Mouse (Mus musculus) lung, adult 18-20 months (tissue): ENCODE data around the gene Tbc1d9b.

Experiments used
- DNase-seq, 2 experiments: peaks; one replicate each; pipeline ENCODE4 v3.0.0; 2022; ENCODE audit warnings: mixed read lengths in 2 of 2

Tbc1d9b gene

DNA sequence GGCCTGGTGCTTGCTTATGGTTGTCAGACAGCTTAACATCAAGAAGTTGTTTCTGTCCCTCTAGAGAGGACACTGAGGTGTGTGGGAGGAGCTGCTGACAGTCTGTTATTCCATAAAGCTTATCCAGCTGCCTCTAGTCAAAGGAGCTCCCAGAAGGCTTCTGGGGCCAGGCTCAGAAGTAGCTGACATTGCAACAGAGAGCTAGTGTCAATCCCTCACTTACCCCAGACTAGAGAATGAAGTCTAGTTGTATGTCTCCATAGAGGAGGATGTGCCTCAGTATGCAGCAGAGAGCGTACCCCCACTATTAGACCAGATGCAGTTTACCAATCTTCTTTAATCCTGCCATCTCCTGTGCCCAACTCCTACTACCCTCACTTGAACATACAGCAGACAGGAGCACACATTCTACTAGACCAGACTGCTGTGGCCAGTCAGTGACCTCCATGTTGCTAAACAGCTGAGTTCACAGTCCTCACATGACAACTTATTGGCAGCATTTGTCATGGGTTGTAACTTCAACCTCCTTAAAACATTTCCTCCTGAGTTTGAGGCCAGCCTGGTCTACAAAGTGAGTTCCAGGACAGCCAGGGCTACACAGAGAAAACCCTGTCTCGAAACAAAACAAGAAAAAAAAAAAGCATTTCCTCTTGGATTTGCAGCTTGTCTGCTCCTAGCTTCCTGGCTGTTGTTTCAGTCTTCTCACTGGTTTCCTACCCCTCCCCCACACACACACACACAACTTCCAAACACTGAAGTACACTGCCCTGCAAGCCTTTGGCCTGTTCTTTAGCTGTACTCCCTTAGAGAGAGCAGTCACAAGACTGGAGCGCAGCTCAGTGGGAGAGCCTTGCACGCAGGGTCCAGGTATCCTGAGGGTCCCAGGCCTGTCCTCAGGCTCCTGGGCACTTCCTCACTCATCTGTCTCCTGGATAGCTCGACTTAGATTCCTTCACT lies 47.6 kb downstream of the Tbc1d9b start:
- no peak for DNase-seq

- DNase-seq: no peak
These were observed 49.5 kb downstream of the Tbc1d9b start for GRCm38 (mm10) chr11:50180478-50181231.

- no peak for DNase-seq
These were observed 51.5 kb downstream of the Tbc1d9b start for GRCm38 (mm10) chr11:50182702-50183101.

- DNase-seq: no peak
These were observed 53.6 kb downstream of the Tbc1d9b start for GRCm38 (mm10) chr11:50184788-50185187.

GRCm38 (mm10) chr11:50188682-50189081 lies 57.5 kb downstream of the Tbc1d9b start:
- DNase-seq: no peak

DNA sequence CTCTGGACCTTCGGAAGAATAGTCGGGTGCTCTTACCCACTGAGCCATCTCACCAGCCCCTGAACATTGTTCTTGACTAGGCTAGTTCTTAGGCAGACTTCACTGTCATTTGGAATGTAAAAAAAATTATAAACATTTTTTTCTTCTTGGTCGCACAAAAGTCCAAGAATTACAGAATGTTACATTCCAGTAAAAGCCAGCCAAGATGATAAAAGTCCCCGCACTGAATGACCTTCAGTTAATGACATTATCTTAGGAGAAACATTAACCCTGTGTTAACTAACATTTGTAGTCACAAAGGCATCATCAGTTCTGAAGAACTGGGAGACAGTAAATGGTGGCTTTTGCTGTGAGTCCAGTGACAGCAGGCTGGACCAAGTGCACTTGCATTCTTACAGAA lies 59.2 kb downstream of the Tbc1d9b start:
- DNase-seq: no peak

GRCm38 (mm10) chr11:50192278-50192677 lies 61.1 kb downstream of the Tbc1d9b start:
- no peak for DNase-seq

- DNase-seq: no peak
These were observed 62.9 kb downstream of the Tbc1d9b start for GRCm38 (mm10) chr11:50194070-50194469.

- DNase-seq: no peak
These were observed 63.6 kb downstream of the Tbc1d9b start for GRCm38 (mm10) chr11:50194793-50195192.

DNA sequence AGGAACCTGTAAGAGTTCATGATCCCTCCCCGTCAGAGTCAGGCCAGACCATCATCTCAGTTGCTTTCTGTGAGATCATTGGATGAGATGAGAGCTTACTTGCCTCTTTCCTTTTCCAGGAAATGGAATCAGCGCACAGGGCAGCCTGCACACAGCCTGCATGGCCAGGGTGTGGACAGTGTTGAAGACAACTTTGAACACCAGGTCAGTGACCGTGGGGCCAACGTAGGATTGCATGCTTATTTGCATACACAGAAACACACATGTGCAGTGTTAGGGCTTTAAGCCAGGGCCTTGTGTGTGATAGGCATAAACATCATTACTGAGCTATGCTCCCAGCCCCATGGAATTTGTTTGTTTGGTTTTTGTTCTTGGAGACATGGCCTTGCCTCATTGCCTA lies 66.3 kb downstream of the Tbc1d9b start:
- no peak for DNase-seq

DNA sequence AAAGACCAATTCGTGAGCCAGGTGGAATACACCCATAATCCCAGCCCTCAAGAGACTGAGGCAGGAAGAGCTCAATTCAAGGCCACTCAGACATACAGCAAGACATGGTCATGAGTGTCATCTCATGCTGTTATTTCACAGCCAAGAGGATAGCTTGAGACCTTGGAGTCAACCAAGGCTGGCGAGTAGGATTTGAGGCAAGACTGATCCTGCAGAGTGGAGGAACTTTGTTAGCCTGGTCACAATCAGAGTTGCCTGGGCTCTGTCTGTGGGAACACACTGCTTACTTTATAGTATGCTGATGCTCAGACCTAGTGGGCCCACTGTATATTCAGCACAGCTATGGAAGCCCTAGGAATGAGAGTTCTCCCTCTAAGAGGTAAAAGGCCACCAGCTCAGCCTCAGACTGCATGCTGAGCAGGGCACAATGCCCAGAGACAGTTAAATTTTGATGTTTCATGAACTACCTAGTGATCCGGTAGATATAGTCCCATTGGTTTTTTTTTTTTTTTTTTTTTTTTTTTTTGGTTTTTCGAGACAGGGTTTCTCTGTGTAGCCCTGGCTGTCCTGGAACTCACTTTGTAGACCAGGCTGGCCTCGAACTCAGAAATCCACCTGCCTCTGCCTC lies 67.1 kb downstream of the Tbc1d9b start:
- DNase-seq: no peak

- no peak for DNase-seq
These were observed 67.7 kb downstream of the Tbc1d9b start for GRCm38 (mm10) chr11:50198916-50199315.

GRCm38 (mm10) chr11:50200613-50201012 lies 69.4 kb downstream of the Tbc1d9b start:
- peak; percentile 55 to 60 for DNase-seq

- DNase-seq: no peak
These were observed 70.4 kb downstream of the Tbc1d9b start for GRCm38 (mm10) chr11:50201590-50201989.

DNA sequence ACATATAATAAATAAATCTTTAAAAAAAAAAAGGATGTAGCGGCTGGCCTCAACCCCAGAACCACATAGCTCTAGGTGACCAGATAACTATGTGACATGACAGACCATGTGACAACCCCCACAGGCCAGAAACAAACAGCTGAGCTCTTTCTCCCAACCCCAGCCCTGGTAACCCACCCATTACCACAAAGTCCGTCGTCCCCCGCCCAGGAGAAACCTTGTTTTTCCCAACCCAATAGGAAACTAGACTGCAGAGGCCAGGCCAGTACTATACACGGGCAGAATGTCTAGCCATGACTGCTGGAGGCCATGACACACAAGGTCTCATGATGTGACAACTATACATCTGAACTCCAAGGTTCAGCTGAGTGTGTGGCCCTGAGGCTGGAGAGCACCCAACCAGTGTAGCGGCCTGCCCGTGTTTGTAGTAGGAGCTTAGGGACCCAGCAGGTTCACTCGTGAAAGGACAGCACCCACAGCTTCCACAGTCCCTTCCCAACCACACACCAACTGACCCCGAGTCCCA lies 72.2 kb downstream of the Tbc1d9b start:
- no peak for DNase-seq

DNA sequence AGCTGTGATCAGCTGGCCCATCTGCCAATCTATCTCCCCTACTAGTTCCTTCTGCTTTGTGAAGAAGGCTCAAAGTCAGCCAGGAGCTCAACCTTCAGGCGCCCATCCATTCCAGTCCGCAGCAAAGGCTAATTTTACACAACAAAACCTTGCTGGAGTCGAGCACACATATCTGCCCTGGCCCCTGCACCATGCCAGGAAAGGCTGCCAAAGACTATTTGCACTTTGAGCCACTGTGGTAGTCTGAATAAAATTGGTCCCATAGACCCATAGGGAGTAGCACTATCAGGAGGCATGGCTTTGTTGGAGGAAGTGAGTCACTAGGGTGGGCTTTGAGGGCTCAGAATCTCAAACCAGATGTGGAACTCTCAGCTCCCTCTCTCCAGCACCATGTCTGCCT lies 74.2 kb downstream of the Tbc1d9b start:
- no peak for DNase-seq

GRCm38 (mm10) chr11:50206037-50206436 lies 74.8 kb downstream of the Tbc1d9b start:
- DNase-seq: no peak

DNA sequence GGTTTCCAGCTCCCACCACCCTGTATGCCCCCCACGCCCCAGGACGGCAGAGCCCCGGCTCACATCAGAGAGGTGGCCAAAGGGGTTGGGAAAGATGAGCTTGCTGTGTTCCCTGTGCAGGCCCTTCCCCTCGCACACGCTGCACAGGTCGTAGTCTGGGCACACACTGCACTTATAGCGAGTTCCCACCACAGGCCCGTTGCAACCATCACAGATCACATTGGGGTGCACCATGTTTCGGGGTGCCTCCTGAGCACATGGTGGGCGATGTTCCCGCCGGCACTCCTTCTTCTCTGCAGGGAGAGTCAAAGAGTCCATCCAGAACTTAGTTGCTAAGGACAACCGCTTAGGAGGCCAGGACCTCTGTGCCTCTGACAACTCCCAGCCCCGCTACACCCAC lies 76.1 kb downstream of the Tbc1d9b start:
- DNase-seq: no peak

GRCm38 (mm10) chr11:50208039-50208438 lies 76.8 kb downstream of the Tbc1d9b start:
- DNase-seq: no peak

- peak; percentile 94 to 97 for DNase-seq
These were observed 78.9 kb downstream of the Tbc1d9b start for GRCm38 (mm10) chr11:50210101-50210504.

- DNase-seq: peak; percentile 80 to 81
These were observed 79.4 kb downstream of the Tbc1d9b start, which contains the start of the genes Sqstm1 and Mgat4b for GRCm38 (mm10) chr11:50210505-50211151. Gene Sqstm1 (minus strand): TSS chr11:50210827. Gene Mgat4b (plus strand): TSS chr11:50210890.

- DNase-seq: no peak
These were observed 80.3 kb downstream of the Tbc1d9b start for GRCm38 (mm10) chr11:50211322-50212059.
